Mouse (Mus musculus) forebrain, postnatal 0 days (tissue): ENCODE measurements around the gene Rbms3. TPM values are rescaled to one million over a fixed set of nuclear protein-coding genes. Genes with fewer than 3 reads are reported as not detected.

Source experiments
- ATAC-seq: fragments of 200-750 bp; cut with Nextera tagmentation; 2 replicates; pipeline ENCODE4 v1.8.0; 2017; ENCODE audit warnings: mild to moderate bottlenecking, moderate library complexity
- DNase-seq: peaks from one replicate; pipeline ENCODE4 v3.0.0-alpha.2; 2015
- H3K27ac ChIP-seq: fragments of 300-500 bp; sonication (generic); 2 replicates; pipeline ENCODE4 v1.5.1; 2014; ENCODE audit warnings: low read depth, mild to moderate bottlenecking, antibody characterized with exemption, low read length, moderate library complexity, mixed read lengths
- H3K27me3 ChIP-seq: fragments of 300-500 bp; sonication (generic); 2 replicates; pipeline ENCODE4 v1.6.1; 2014; ENCODE audit warnings: mild to moderate bottlenecking, low read length, mixed read lengths; ENCODE audit not compliant: insufficient read depth
- H3K36me3 ChIP-seq: fragments of 300-500 bp; sonication (generic); 2 replicates; pipeline ENCODE4 v1.6.1; 2014; ENCODE audit warnings: mild to moderate bottlenecking, moderate library complexity; ENCODE audit not compliant: insufficient read depth
- H3K4me1 ChIP-seq: fragments of 300-500 bp; sonication (generic); 2 replicates; pipeline ENCODE4 v1.6.1; 2014; ENCODE audit warnings: antibody characterized with exemption; ENCODE audit not compliant: insufficient read depth
- H3K4me2 ChIP-seq: fragments of 300-500 bp; sonication (generic); 2 replicates; pipeline ENCODE4 v1.6.1; 2014; ENCODE audit warnings: low read depth, mild to moderate bottlenecking, moderate library complexity
- H3K4me3 ChIP-seq: fragments of 300-500 bp; sonication (generic); 2 replicates; pipeline ENCODE4 v1.5.1; 2014; ENCODE audit warnings: low read depth, low read length, mixed read lengths
- H3K9ac ChIP-seq: fragments of 300-500 bp; sonication (generic); 2 replicates; pipeline ENCODE4 v1.6.1; 2014; ENCODE audit warnings: mild to moderate bottlenecking
- H3K9me3 ChIP-seq: fragments of 300-500 bp; sonication (generic); 2 replicates; pipeline ENCODE4 v1.6.1; 2016; ENCODE audit warnings: low read length
- CTCF ChIP-seq: sonication (generic); IDR thresholded peaks from 2 replicates; pipeline ENCODE4 v1.5.1; 2016; ENCODE audit warnings: antibody characterized with exemption, control low read depth, low read depth
- WGBS: fragments of 180-500 bp; shearing (Covaris S2); extraction: QIAGEN DNeasy Blood & Tissue Kit; methylation state at CpG from one replicate; pipeline ENCODE4 v1.1.7; 2014; 5-methylcytosine and 5-hydroxymethylcytosine counted together
- polyA plus RNA-seq: library from polyadenylated mRNA; unstranded; fragments of >200 nt; fragmentation: Nextera tagmentation; extraction: Ambion mirVana; gene quantifications from 2 replicates; pipeline ENCODE4 v1.2.1, GENCODE M21; 2015
- total RNA-seq: library from RNA; depleted of rRNA; stranded (reverse); fragments of >200 nt; gene quantifications from 2 replicates; pipeline ENCODE4 v1.2.3, GENCODE M21; 2014

Rbms3 gene
- total and polyA plus RNA-seq, 2 experiments from 2014 or later, result 29.9 to 38.8 TPM

DNA sequence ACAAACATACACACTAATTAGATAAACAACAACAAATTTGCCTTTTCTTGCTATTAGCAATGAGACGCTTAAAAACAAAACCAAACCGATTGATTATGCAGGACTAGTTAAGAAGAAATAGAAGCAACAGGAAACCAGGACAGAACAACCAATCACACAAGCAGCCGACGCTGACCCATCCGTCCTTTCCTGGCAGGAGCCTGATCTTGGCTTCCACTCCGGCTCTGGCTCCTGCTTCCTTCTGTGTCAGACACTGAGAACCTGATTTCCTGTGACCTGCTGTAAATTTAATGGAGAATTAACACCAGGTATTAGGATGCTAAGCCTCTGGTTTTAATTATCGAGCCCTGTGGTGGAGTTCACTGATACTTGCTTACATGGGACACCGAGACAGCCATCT, 706.6 kb downstream of the Rbms3 start:
- no peak overlapping the region for H3K27ac ChIP-seq
- 84% methylated on average over 8 of the region's 8 CpGs for WGBS
- H3K4me3 ChIP-seq, result no peak overlapping the region
- no peaks in the 10 kb centered on the region for H3K36me3 ChIP-seq
- no peak overlapping the region for H3K9ac ChIP-seq
- H3K27me3 ChIP-seq, result peaks cover 18% of the 10 kb centered on the region
- H3K4me1 ChIP-seq, result no peaks in the 10 kb centered on the region
- no peaks in the 10 kb centered on the region for H3K9me3 ChIP-seq
- no peak for ATAC-seq
- H3K4me2 ChIP-seq, result no peak overlapping the region
- no peak for TF ChIP-seq CTCF
- no peak for DNase-seq

DNA sequence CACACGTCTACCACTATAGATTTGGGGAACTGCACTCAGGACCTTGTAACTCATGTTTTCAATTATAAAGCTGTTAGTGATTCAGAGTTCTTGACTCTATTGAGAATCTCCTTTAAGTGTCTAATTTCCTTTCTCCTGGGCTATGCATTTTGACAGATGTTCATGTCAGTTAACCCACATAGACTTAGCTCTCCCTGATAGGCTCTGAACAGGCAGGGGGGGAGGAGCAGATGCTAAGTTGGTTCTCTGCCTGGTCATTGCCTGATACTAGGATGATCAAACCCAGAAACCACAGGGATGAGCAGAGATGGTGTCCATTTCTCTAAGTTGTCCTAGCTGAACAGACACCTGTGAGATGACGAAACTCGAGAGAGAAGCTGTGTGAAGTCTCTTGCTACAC, 707.2 kb downstream of the Rbms3 start:
- no peak overlapping the region for H3K9ac ChIP-seq
- DNase-seq, result no peak
- H3K4me2 ChIP-seq, result no peak overlapping the region
- no peak overlapping the region for H3K27ac ChIP-seq
- 75% methylated on average over 3 of the region's 3 CpGs for WGBS
- ATAC-seq, result no peak
- no peak overlapping the region for H3K4me3 ChIP-seq
- no peak for TF ChIP-seq CTCF
- no peaks in the 10 kb centered on the region for H3K9me3 ChIP-seq
- H3K36me3 ChIP-seq, result no peaks in the 10 kb centered on the region
- H3K27me3 ChIP-seq, result peaks cover 18% of the 10 kb centered on the region
- H3K4me1 ChIP-seq, result no peaks in the 10 kb centered on the region

DNA sequence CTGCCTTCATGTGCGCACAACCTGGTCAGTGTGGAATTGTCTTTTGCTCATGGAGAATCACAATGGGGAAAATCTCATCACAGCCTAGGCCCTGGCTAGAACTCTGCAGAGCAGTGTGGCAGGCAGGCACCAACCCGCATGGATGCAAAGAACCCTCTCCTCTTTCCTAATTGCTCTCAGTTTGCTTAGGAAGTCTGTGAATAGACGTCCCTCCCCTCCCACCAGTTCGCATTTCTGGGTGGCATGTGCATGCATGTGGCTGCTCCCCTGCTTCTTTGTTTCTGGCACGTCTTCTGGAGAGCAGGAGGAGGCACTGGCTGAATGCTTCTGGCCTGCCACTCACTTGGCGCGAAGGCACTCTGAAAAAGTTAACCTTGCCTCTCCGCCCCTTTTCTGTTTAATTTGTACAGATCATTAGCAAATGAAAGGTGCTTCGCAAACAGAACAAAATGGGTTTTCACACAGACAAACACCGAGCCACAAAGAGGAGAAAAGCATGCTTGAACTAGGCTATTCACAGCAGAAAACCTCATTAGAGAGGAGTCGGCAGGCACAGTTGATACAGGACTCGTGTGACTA, 710.2 kb downstream of the Rbms3 start:
- peak; percentile 89 for ATAC-seq

DNA sequence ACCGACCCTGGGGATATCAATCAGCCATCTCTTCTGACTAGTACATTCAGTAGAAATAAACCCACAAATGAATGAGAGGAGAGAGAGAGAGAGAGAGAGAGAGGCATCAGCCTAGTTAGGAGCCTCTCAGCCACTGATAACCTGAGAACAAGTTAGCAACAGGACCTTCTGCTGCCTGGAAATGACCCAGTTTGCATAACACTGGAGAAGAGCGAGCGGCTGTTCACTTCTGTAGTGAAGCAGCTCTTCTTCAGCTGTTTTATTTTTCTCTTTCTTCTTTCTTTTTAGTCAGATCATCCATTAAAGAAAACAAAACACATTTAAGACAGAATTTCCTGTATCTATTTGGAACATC, 717.2 kb downstream of the Rbms3 start:
- Histone ChIP-seq H3K27ac (no peak overlapping the region), H3K4me3 (no peak overlapping the region), H3K36me3 (no peaks in the 10 kb centered on the region), H3K4me2 (no peak overlapping the region), H3K9ac (no peak overlapping the region), H3K27me3 (peaks cover 4% of the 10 kb centered on the region), H3K4me1 (0 out of 2 replicates have a peak, but pooled peaks cover 4% of the 10 kb centered on the region), H3K9me3 (no peaks in the 10 kb centered on the region)
- no peak for TF ChIP-seq CTCF
- ATAC-seq (no peak), DNase-seq (no peak)
- 26% methylated on average over 3 of the region's 3 CpGs for WGBS

More for the DNA sequence above, 710.2 kb downstream of the Rbms3 start:
- no peaks in the 10 kb centered on the region for H3K4me1 ChIP-seq
- no peak for TF ChIP-seq CTCF
- H3K9ac ChIP-seq, result no peak overlapping the region
- DNase-seq, result peak; percentile 46
- H3K4me2 ChIP-seq, result no peak overlapping the region
- no peak overlapping the region for H3K4me3 ChIP-seq
- 11% methylated on average over 12 of the region's 12 CpGs for WGBS
- no peaks in the 10 kb centered on the region for H3K36me3 ChIP-seq
- peaks cover 20% of the 10 kb centered on the region for H3K27me3 ChIP-seq
- H3K27ac ChIP-seq, result no peak overlapping the region
- no peaks in the 10 kb centered on the region for H3K9me3 ChIP-seq

DNA sequence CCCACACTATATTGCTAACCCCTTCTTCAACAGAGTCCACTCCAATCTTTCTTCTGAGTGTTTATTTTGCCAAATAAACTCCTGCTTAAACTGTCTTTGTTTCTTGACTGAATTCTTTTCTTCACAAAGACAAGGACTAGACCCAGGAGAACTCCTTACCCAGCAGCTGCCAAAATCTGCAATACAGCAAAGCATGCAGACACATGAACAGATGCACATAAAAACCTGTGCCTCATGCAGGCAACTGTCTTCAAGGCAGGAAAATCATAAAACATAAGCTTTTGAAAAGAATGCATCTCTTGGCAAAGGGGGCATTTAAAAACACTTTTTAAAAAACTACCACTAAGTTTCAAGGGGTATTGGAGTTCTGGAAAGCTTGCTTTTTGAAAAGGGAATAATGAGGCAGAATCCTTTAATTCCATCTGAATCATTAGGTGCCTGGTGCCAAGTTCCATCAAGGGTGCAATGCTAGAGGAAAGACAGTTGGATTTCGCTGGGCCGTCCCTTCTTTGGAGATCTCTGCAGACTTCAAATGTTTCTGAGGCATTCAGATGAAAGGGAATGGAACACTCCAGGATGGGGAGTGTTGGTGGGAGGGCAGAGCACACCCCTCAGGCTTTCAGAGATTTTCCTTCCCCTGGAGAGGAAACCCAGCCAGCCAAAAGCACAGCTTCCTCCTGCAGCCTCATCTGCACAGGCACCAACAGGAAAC, 717.8 kb downstream of the Rbms3 start:
- H3K27ac ChIP-seq, result no peak overlapping the region
- ATAC-seq, result 0 out of 2 replicates have a peak, but pooled peaks have one; percentile 23
- no peak for DNase-seq
- WGBS, result 10% methylated on average over 2 of the region's 2 CpGs
- no peaks in the 10 kb centered on the region for H3K9me3 ChIP-seq
- peaks cover 3% of the 10 kb centered on the region for H3K27me3 ChIP-seq
- 0 out of 2 replicates have a peak, but pooled peaks cover 4% of the 10 kb centered on the region for H3K4me1 ChIP-seq
- TF ChIP-seq CTCF, result no peak
- H3K36me3 ChIP-seq, result no peaks in the 10 kb centered on the region
- no peak overlapping the region for H3K4me2 ChIP-seq
- H3K4me3 ChIP-seq, result no peak overlapping the region
- H3K9ac ChIP-seq, result no peak overlapping the region

GRCm38 (mm10) chr9:116909511-116909910, 720.2 kb downstream of the Rbms3 start:
- no peak for DNase-seq
- Histone ChIP-seq H3K9me3 (no peaks in the 10 kb centered on the region), H3K27me3 (no peaks in the 10 kb centered on the region), H3K4me3 (no peak overlapping the region), H3K4me1 (0 out of 2 replicates have a peak, but pooled peaks cover 4% of the 10 kb centered on the region), H3K36me3 (no peaks in the 10 kb centered on the region), H3K27ac (no peak overlapping the region), H3K9ac (no peak overlapping the region), H3K4me2 (no peak overlapping the region)
- TF ChIP-seq CTCF, result no peak
- WGBS, result 78% methylated on average over 4 of the region's 4 CpGs
- ATAC-seq, result no peak

DNA sequence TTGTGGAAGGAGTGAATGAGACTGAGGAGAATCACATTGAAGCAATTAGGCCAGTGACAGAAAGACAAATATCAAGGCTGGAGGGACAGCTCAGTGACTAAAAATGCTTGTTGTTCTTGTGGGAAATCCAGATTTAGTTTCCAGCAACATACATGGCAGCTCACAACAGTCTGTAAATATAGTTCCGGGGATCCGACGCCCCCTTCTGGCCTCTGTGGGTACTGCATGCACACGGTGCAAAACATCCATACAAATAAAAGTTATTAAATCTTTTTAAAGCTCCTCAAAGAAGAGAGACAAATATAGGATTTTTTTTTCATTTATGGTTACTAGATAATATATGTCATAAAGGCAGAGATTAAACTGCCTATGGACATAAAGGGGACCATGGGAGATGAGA, 722.8 kb downstream of the Rbms3 start:
- no peak overlapping the region for H3K4me3 ChIP-seq
- TF ChIP-seq CTCF, result peak; percentile 44
- no peaks in the 10 kb centered on the region for H3K9me3 ChIP-seq
- H3K9ac ChIP-seq, result no peak overlapping the region
- H3K4me2 ChIP-seq, result no peak overlapping the region
- no peaks in the 10 kb centered on the region for H3K36me3 ChIP-seq
- ATAC-seq, result no peak
- no peaks in the 10 kb centered on the region; the same call in 1 of the 2 replicates for H3K4me1 ChIP-seq
- 74% methylated on average over 4 of the region's 4 CpGs for WGBS
- no peak for DNase-seq
- H3K27me3 ChIP-seq, result no peaks in the 10 kb centered on the region
- no peak overlapping the region for H3K27ac ChIP-seq
